Mouse (Mus musculus) neural tube, embryonic 15.5 days (tissue): Measurements from ENCODE around the gene Slco1c1. TPM values are rescaled to one million over a fixed set of nuclear protein-coding genes. Genes with fewer than 3 reads are reported as not detected.

ENCODE experiments used
- ATAC-seq: fragments of 200-750 bp; cut with Nextera tagmentation; 2 replicates; pipeline ENCODE4 v1.8.0; 2017; ENCODE audit warnings: mild to moderate bottlenecking, moderate TSS enrichment, moderate library complexity; ENCODE audit not compliant: low FRiP score
- H3K27ac ChIP-seq: fragments of 300-500 bp; sonication (generic); replicated peaks from 2 replicates; pipeline ENCODE4 v1.5.1; 2015; ENCODE audit warnings: mild to moderate bottlenecking, inconsistent platforms
- H3K27me3 ChIP-seq: fragments of 300-500 bp; sonication (generic); replicated peaks from 2 replicates; pipeline ENCODE4 v1.6.1; 2015; ENCODE audit warnings: inconsistent platforms
- H3K36me3 ChIP-seq: fragments of 300-500 bp; sonication (generic); 2 replicates; pipeline ENCODE4 v1.6.1; 2015; ENCODE audit warnings: inconsistent platforms
- H3K4me1 ChIP-seq: fragments of 300-500 bp; sonication (generic); 2 replicates; pipeline ENCODE4 v1.6.1; 2015; ENCODE audit warnings: inconsistent platforms
- H3K4me2 ChIP-seq: fragments of 300-500 bp; sonication (generic); 2 replicates; pipeline ENCODE4 v1.6.1; 2015; ENCODE audit warnings: inconsistent platforms, mild to moderate bottlenecking, moderate library complexity
- H3K4me3 ChIP-seq: fragments of 300-500 bp; sonication (generic); replicated peaks from 2 replicates; pipeline ENCODE4 v1.5.1; 2015; ENCODE audit warnings: mild to moderate bottlenecking, inconsistent platforms
- H3K9ac ChIP-seq: fragments of 300-500 bp; sonication (generic); replicated peaks from 2 replicates; pipeline ENCODE4 v1.6.1; 2015; ENCODE audit warnings: mild to moderate bottlenecking, inconsistent platforms
- H3K9me3 ChIP-seq: fragments of 300-500 bp; sonication (generic); replicated peaks from 2 replicates; pipeline ENCODE4 v1.6.1; 2016; ENCODE audit warnings: inconsistent platforms
- WGBS: fragments of 180-500 bp; shearing (Covaris S2); methylation state at CpG from one replicate; pipeline ENCODE4 v1.1.7; 2015; ENCODE audit warnings: mixed read lengths; 5-methylcytosine and 5-hydroxymethylcytosine counted together
- polyA plus RNA-seq: library from polyadenylated mRNA; unstranded; fragments of >200 nt; fragmentation: Nextera tagmentation; extraction: Ambion mirVana; gene quantifications from 2 replicates; pipeline ENCODE4 v1.2.1, GENCODE M21; 2015

Gene Slco1c1
- polyA plus RNA-seq: 10.8 and 12.6 TPM in 2 replicates

DNA sequence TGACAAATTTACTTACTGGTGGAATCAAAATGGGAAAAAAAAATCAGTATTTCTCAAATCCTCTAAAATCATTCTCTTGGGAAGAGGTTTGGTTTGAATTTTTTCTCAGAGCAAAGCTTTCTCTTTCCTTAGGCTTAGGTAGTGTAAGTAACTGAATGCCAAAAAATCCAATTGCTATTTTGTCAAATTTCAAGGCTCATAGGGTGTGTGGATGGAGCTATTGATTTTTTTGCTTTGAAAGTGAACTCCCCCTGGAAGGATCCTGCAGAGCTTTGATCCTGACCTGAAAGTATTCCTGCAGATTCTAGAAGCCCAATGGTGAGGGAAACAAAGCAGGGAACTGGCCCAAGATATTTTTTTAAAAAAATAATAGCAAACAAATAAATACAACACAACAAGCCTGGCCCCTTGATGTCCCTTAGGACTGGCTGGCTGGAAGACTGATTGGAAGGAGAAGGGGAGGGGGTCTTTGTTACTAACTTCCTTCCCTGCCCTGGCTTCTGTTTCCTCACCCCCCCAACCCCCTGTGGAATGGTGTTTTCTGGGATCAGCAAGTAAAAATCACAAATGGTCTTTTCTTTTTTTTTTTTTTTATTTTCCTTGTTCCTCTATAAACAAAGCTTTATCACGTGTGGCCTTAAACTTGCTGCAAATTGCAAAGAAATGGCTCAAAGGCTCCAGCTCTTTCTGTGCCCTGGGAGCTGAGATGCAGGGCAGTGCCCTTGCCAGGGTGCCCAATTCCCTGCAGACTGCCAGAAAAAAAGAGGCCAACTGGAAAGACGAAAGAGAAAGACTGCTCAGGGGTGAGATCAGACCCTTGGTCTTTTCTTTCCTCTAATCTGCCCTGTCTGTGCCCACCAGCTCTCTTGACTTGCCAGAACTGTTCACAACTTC is at the start of gene Slco1c1:
Gene Slco1c1, plus strand, starts transcription at position 622 of the 894 bp plus-strand sequence.
- Histone ChIP-seq H3K4me2 (no peak within 1 kb of the TSS), H3K4me1 (no peaks in the 10 kb centered on the region), H3K27me3 (no peaks in the 10 kb centered on the region), H3K9me3 (no peaks in the 10 kb centered on the region), H3K4me3 (no peak within 1 kb of the TSS), H3K9ac (no peak within 1 kb of the TSS), H3K27ac (peak within 1 kb of the TSS; percentile 33; the same call in 1 of the 2 replicates), H3K36me3 (no peaks in the 10 kb centered on the region)
- 46% methylated on average over 2 of the region's 2 CpGs for WGBS
- ATAC-seq: no peak

DNA sequence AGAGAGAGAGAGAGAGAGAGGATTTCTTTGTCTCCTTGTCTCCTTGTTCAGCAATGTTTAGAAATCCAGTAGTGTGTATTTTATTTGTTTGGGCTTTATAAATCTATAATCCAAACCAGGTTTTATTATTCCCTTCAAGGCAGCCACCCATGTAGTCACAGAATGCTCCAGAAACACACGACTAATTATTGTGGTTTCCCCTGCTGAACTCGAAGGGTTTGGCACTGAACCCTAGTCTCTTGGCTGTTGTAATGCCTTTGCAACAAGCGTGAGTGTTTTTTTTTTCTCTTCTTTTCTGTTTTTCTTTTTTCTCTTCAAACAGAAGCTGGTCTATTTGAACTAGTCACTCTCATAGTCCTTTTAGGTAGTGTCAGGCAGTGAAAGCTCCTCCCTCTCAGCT is 49.5 kb upstream of the Slco1c1 start:
- H3K9me3 ChIP-seq: no peaks in the 10 kb centered on the region
- H3K36me3 ChIP-seq: no peaks in the 10 kb centered on the region
- H3K9ac ChIP-seq: no peak overlapping the region
- H3K27ac ChIP-seq: no peak overlapping the region
- no peak overlapping the region for H3K4me3 ChIP-seq
- no peaks in the 10 kb centered on the region for H3K27me3 ChIP-seq
- 39% methylated on average over 3 of the region's 3 CpGs for WGBS
- no peak for ATAC-seq
- no peak overlapping the region for H3K4me2 ChIP-seq
- 0 out of 2 replicates have a peak, but pooled peaks cover 2% of the 10 kb centered on the region for H3K4me1 ChIP-seq

DNA sequence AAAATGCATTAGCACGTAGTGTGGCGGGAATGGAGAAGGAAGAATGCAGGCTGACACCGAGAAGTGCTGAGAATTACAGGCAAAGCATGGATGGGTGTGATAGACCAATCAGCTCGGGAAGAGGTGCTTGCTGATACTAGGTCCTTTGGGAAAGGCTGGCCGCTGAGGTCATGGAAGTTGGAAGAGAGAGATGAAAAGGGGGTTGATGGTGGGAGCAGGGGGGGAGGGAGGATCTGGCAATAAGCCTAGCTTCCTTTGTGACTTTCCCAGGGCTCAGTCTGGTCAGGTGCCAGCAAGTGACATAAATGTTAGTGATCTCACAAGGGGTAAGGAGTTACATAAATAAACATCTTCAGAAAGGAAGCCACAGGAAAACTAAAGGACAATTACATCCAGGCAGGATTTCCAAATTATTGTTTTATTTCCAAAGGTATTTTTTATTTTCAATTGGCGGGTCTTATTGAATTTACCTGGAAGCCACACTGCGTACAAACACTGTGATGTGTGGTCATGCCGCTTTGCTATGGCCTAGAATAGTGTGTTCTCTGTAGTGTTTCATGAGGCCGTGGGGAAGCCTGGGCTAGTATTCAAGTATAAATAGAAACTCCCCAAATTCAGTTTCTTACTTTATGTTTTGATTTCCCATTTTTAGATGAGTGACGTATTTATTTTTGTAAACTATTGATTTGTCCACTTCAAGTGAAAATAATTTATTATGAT is 38.7 kb upstream of the Slco1c1 start:
- Histone ChIP-seq H3K36me3 (no peaks in the 10 kb centered on the region), H3K4me1 (peaks cover 6% of the 10 kb centered on the region; the same call in 1 of the 2 replicates), H3K4me2 (0 out of 2 replicates have a peak overlapping the region, but pooled peaks have one; percentile 3), H3K27ac (no peak overlapping the region), H3K27me3 (no peaks in the 10 kb centered on the region), H3K9ac (no peak overlapping the region), H3K9me3 (no peaks in the 10 kb centered on the region), H3K4me3 (no peak overlapping the region)
- peak; percentile 69 for ATAC-seq
- WGBS: 45% methylated on average over 10 of the region's 10 CpGs

DNA sequence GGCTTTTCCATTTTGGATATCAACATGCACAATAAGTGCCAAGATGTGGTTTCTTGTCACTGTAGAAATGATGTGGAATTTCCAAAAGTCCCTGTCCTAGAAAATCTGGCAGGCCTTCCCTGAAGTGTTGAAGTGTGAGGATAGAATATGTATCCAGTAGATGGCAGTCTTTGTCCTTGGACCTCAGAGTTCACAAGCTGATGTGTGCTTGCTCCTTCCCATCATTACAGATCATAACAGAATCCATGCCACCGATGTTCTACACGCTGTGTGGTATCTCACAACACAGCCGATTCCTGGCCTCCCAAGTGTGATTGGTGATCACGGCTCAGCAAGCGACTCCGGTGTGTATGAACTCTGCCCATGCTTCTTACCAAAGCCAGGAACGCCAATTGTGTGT is 36.9 kb upstream of the Slco1c1 start:
- no peaks in the 10 kb centered on the region for H3K9me3 ChIP-seq
- no peak overlapping the region for H3K27ac ChIP-seq
- no peak overlapping the region for H3K4me2 ChIP-seq
- 73% methylated on average over 7 of the region's 7 CpGs for WGBS
- no peak overlapping the region for H3K9ac ChIP-seq
- ATAC-seq: peak; percentile 53
- peaks cover 6% of the 10 kb centered on the region; the same call in 1 of the 2 replicates for H3K4me1 ChIP-seq
- H3K36me3 ChIP-seq: no peaks in the 10 kb centered on the region
- H3K4me3 ChIP-seq: no peak overlapping the region
- H3K27me3 ChIP-seq: no peaks in the 10 kb centered on the region

DNA sequence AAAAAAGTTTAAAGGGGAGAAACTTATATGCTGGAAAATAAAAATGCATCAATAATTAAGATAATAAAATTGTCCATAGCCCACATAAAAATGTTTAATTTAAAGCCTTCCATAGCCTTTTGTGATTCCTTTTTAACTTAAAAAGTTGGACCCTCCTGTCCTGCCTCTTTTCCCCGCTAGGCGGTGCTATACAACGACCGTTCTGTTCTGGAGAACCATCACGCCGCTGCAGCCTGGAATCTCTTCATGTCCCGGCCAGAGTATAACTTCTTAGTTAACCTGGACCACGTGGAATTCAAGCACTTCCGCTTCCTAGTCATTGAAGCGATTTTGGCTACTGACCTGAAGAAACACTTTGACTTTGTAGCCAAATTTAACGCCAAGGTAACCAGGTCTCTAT is 35.5 kb upstream of the Slco1c1 start:
- Histone ChIP-seq H3K27me3 (0 out of 2 replicates have a peak, but pooled peaks cover 3% of the 10 kb centered on the region), H3K36me3 (no peaks in the 10 kb centered on the region), H3K4me2 (no peak overlapping the region), H3K4me1 (peaks cover 6% of the 10 kb centered on the region; the same call in 1 of the 2 replicates), H3K4me3 (no peak overlapping the region), H3K27ac (no peak overlapping the region), H3K9me3 (no peaks in the 10 kb centered on the region), H3K9ac (no peak overlapping the region)
- WGBS: 16% methylated on average over 11 of the region's 11 CpGs
- ATAC-seq: no peak

DNA sequence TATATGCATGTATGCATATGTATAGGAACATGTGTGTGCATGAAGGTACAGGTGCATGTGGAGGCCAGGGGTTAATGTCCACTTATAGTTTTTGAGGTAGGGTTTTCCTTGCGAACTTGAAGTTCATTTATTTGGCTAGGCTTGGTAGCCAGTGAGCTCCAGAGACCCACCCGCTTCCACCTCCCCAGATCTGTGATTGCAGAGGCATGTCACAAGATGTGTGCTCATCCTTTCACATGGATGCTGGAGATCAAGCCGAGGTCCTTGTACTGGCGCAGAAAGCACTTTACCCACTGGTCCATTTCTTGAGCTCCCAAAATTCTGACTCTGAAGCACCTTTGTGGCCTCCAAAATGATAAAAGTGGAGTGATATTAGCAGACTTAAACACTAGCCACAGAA is 29.3 kb upstream of the Slco1c1 start:
- no peak overlapping the region for H3K9ac ChIP-seq
- no peaks in the 10 kb centered on the region for H3K9me3 ChIP-seq
- 0 out of 2 replicates have a peak, but pooled peaks cover 3% of the 10 kb centered on the region for H3K27me3 ChIP-seq
- no peaks in the 10 kb centered on the region for H3K36me3 ChIP-seq
- WGBS: 84% methylated on average over 4 of the region's 4 CpGs
- no peak overlapping the region for H3K4me2 ChIP-seq
- H3K4me1 ChIP-seq: peaks cover 5% of the 10 kb centered on the region
- H3K4me3 ChIP-seq: no peak overlapping the region
- H3K27ac ChIP-seq: no peak overlapping the region
- ATAC-seq: no peak

DNA sequence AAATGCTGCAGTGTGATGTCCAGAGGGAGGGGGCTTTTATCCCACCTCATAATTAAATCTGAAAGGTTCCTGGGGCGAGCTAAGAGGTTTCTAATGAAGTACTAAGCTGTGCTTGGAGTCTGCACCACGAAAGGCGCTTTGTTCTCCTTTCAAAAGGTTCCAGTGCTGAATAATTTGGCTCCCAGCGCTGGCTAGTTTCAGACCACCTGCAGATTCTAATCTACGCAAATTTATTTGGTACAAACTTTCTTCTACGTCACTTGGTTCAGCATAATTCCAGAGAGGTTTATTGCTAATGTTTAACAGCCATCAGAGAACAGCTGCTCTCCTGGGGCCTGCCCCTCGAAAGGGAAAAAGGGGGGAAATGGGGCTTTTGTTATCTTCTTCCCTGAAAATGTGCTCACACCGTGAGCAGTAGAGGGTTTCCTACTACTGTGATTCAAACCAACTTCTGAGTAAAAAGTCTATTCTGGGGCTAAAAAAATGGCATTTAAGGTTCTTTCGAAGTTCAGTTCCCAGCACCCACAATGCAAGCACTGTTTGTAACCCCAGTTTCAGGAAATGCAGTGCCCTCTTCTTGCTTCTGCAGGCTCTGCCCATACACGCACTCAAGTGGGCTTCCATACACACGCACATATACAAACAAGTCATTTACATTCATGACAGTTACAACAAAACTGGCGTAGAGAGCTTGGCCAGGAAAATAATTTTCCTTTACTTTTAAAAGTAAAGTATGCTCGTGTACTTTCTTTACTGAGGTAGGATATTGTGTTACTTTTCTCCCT is 28.3 kb upstream of the Slco1c1 start:
- 12% methylated on average over 13 of the region's 13 CpGs for WGBS
- no peak overlapping the region for H3K9ac ChIP-seq
- ATAC-seq: peak; percentile 49; the same call in 1 of the 2 replicates
- H3K4me2 ChIP-seq: no peak overlapping the region
- no peak overlapping the region for H3K27ac ChIP-seq
- H3K27me3 ChIP-seq: 0 out of 2 replicates have a peak, but pooled peaks cover 3% of the 10 kb centered on the region
- peaks cover 5% of the 10 kb centered on the region for H3K4me1 ChIP-seq
- no peak overlapping the region for H3K4me3 ChIP-seq
- H3K9me3 ChIP-seq: no peaks in the 10 kb centered on the region
- H3K36me3 ChIP-seq: no peaks in the 10 kb centered on the region

DNA sequence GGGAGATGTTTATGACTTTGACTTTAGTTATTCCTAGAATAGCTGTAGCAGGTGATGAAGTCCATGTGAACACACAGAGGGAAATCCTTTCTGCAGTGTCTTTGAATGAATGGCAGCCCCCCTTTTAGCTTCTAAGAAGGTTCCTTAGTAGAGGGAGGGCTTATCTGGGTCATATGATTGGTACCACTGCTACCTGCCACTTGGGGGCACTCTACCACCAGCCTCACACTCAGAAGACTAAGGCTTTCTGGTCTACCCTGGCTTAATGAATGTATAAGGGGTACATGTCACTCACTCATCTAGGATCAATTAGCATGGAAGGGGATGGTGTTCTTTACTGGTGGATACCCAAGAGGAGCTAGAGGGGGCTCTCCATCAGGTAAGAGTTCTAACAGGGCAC is 24.7 kb upstream of the Slco1c1 start:
- H3K27me3 ChIP-seq: no peaks in the 10 kb centered on the region
- H3K9ac ChIP-seq: no peak overlapping the region
- H3K4me2 ChIP-seq: no peak overlapping the region
- no peak overlapping the region for H3K27ac ChIP-seq
- peaks cover 5% of the 10 kb centered on the region for H3K4me1 ChIP-seq
- H3K9me3 ChIP-seq: no peaks in the 10 kb centered on the region
- no peak overlapping the region for H3K4me3 ChIP-seq
- no peak for ATAC-seq
- no peaks in the 10 kb centered on the region for H3K36me3 ChIP-seq

DNA sequence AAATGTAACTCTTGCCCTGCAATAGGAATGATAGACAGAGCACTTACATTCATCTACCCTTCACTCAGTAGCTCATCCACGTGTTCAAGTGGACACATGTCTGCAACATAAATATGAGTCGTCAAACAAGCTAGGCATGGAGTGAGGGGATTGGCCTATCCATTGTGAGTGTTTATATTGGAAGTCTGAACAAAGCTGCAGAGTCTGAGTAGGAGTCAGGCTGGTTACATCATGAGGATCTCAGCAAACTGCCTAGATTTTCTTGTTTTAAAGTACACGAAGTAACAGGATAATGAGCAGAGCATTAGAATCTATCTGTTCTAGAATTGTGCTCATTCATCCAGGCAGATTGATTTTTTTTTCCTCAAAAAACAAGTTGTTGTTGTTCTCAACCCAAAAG is 23.0 kb upstream of the Slco1c1 start:
- Histone ChIP-seq H3K27ac (no peak overlapping the region), H3K9ac (no peak overlapping the region), H3K4me3 (no peak overlapping the region), H3K4me2 (no peak overlapping the region), H3K27me3 (no peaks in the 10 kb centered on the region), H3K9me3 (no peaks in the 10 kb centered on the region), H3K36me3 (no peaks in the 10 kb centered on the region), H3K4me1 (no peaks in the 10 kb centered on the region)
- ATAC-seq: no peak
- WGBS: 83% methylated on average over 3 of the region's 3 CpGs

DNA sequence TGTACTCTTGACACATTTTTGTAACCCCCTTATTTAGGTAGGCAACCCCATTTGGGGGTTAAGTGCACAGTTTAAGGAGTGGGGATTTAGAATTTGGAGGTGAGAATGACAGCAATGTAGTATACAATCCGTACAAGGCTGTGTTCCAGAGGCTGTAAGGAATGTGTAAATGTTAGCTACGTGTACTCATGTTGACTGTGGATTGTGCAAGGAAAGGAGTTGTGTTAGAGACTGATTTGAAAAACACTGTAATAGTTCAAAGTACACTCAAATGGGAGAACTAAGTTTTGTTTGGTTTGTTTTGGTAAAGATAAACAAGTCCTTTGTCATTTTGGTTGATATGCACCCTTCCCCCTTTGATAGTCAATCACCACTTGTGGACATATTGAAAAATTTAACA is 1.6 kb upstream of the Slco1c1 start:
- no peaks in the 10 kb centered on the region for H3K36me3 ChIP-seq

DNA sequence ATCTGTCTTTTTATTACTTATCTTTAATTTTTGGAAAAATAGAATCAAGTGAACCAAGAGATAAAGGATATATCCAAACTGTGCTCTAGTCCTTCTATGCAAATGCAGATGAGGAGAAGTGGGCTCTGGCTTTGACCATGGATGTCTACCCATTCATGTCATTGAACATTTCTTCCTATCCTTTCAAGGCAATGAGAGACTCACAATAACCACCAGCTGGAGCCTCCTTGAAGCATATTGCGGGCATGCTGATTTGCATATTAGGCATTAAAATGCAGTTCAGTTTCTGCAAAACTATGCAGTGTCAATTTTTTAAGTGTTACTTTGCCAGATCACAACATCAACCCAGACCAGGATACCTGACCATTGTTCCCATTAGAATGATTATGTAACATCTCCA is 1.6 kb downstream of the Slco1c1 start:
- Histone ChIP-seq H3K4me1 (no peaks in the 10 kb centered on the region), H3K27me3 (no peaks in the 10 kb centered on the region), H3K9me3 (no peaks in the 10 kb centered on the region), H3K4me3 (no peak overlapping the region), H3K4me2 (no peak overlapping the region), H3K27ac (no peak overlapping the region), H3K9ac (no peak overlapping the region), H3K36me3 (no peaks in the 10 kb centered on the region)
- ATAC-seq: no peak
- WGBS: 76% methylated on average over 1 of the region's 1 CpGs

More for the DNA sequence above, 1.6 kb upstream of the Slco1c1 start:
- 85% methylated on average over 2 of the region's 2 CpGs for WGBS
- H3K27ac ChIP-seq: no peak overlapping the region
- H3K9ac ChIP-seq: no peak overlapping the region
- no peak for ATAC-seq
- no peaks in the 10 kb centered on the region for H3K4me1 ChIP-seq
- no peaks in the 10 kb centered on the region for H3K9me3 ChIP-seq
- no peaks in the 10 kb centered on the region for H3K27me3 ChIP-seq
- no peak overlapping the region for H3K4me2 ChIP-seq
- no peak overlapping the region for H3K4me3 ChIP-seq
